Comparison of ENCODE assay signal across 18 mouse cellular contexts in the genomic region with DNA sequence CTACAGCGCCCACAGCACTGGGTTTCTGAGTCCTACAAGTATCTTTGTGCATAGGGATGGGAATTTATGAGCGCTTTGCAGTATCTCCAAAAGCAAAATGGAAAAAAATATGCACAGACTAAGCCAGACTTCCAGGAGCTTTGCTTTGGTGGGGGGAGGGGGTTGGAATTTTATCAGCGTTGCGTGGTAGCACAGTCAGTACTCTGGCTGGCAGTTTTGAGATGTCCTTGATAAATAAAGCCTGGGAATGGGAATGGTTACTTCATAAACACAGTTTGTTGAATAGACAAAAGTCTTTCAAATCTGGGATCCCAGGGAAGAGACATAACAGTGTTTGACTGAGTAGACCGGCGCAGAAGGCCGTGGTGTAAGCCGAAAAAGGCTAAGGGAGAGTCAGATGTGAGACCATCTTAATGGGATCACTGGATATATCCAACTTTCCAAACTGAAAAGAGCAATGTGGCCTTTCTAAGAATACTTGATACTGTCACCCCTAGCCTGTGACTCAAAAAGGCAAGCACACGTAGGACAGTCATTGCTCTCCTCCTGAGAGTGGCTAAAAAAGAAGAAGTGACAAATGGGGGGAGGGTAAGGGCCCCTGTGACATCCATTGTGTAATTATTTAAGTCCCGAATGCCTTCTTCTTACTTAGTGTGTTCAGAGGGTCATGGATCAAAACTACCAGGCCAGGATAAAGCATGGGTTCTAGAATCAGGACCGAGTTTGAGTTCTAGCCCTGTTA. TPM values are rescaled to one million over a fixed set of nuclear protein-coding genes. Genes with fewer than 3 reads are reported as not detected.
DNase-seq lines count a peak whose midpoint lies in the region; ATAC-seq lines count a peak whose summit lies in the region.
"Had no signal": no experiment of that assay in that cellular context is flagged by ENCODE, and none has a peak within 500 bp of the region (broad histone marks: within the 10 kb centered on the region; RNA-seq: fewer than 3 reads in every experiment).

No protein-coding gene starts in this region.

- no peak overlapping the region for H3K9ac ChIP-seq in heart, embryonic 11.5 days (ENCODE audit: low read depth, low read length)
- H3K9ac ChIP-seq in liver, embryonic 16.5 days (ENCODE audit: low read depth, low read length): no peak overlapping the region
- H3K9ac ChIP-seq in hindbrain, embryonic 16.5 days (ENCODE audit: low read depth, low read length): no peak overlapping the region
- H3K9ac ChIP-seq: forebrain, postnatal 0 days; hindbrain, embryonic 15.5 days; lung, embryonic 14.5 days; midbrain, embryonic 13.5 days; neural tube, embryonic 12.5 days had no signal

- 0 out of 2 replicates have a peak overlapping the region, but pooled peaks have one; percentile 13 for H3K27ac ChIP-seq in heart, embryonic 10.5 days
- no peak overlapping the region for H3K27ac ChIP-seq in heart, embryonic 11.5 days (ENCODE audit: low read depth, low read length)
- H3K27ac ChIP-seq in liver, embryonic 16.5 days (ENCODE audit: low read length): 0 out of 2 replicates have a peak overlapping the region, but pooled peaks have one; percentile 38
- no peak overlapping the region for H3K27ac ChIP-seq in hindbrain, embryonic 16.5 days (ENCODE audit: low read depth, low read length)
- H3K27ac ChIP-seq: hindbrain, embryonic 15.5 days; midbrain, embryonic 13.5 days; neural tube, embryonic 12.5 days had no signal

- no peak overlapping the region for H3K4me3 ChIP-seq in heart, embryonic 10.5 days
- no peak overlapping the region for H3K4me3 ChIP-seq in heart, embryonic 11.5 days (ENCODE audit: low read depth, low read length)
- no peak overlapping the region for H3K4me3 ChIP-seq in liver, embryonic 16.5 days (ENCODE audit: low read depth, low read length)
- H3K4me3 ChIP-seq in hindbrain, embryonic 16.5 days (ENCODE audit: low read length): no peak overlapping the region
- H3K4me3 ChIP-seq: hindbrain, embryonic 15.5 days; midbrain, embryonic 13.5 days; neural tube, embryonic 12.5 days had no signal

- 73% methylated on average over 11 of the region's 11 CpGs for WGBS in heart, embryonic 10.5 days
- 67% methylated on average over 11 of the region's 11 CpGs for WGBS in heart, embryonic 11.5 days (ENCODE audit: insufficient replicate concordance)
- WGBS in liver, embryonic 16.5 days (ENCODE audit: insufficient replicate concordance): 72% methylated on average over 11 of the region's 11 CpGs
- 89% methylated on average over 11 of the region's 11 CpGs for WGBS in hindbrain, embryonic 16.5 days

- H3K9me3 ChIP-seq in heart, embryonic 10.5 days: no peaks in the 10 kb centered on the region
- no peaks in the 10 kb centered on the region for H3K9me3 ChIP-seq in heart, embryonic 11.5 days (replicated peaks; ENCODE audit: control insufficient read depth, low read length)
- H3K9me3 ChIP-seq in liver, embryonic 16.5 days (replicated peaks; ENCODE audit: control insufficient read depth, low read length): no peaks in the 10 kb centered on the region
- H3K9me3 ChIP-seq in hindbrain, embryonic 16.5 days (ENCODE audit: control insufficient read depth, low read length): no peaks in the 10 kb centered on the region
- H3K9me3 ChIP-seq: hindbrain, embryonic 15.5 days; midbrain, embryonic 13.5 days; neural tube, embryonic 12.5 days had no signal

- H3K36me3 ChIP-seq in heart, embryonic 10.5 days: no peaks in the 10 kb centered on the region
- H3K36me3 ChIP-seq in heart, embryonic 11.5 days (ENCODE audit: control insufficient read depth, insufficient read depth, low read length): no peaks in the 10 kb centered on the region
- H3K36me3 ChIP-seq in liver, embryonic 16.5 days (ENCODE audit: control insufficient read depth, insufficient read depth): no peaks in the 10 kb centered on the region
- H3K36me3 ChIP-seq in hindbrain, embryonic 16.5 days (ENCODE audit: control insufficient read depth, insufficient read depth, low read length): no peaks in the 10 kb centered on the region
- H3K36me3 ChIP-seq: hindbrain, embryonic 15.5 days; midbrain, embryonic 13.5 days; neural tube, embryonic 12.5 days had no signal

- DNase-seq in heart, embryonic 10.5 days (ENCODE audit: low spot score): no peak
- peak; percentile 62 for DNase-seq in 416B (ENCODE audit: low read depth)
- DNase-seq in adrenal gland, postnatal 14 days: peak; percentile 21
- DNase-seq in retina, embryonic 14.5 days (ENCODE audit: low spot score): no peak
- no peak for DNase-seq in cerebellum, postnatal 4 days (ENCODE audit: low spot score in 2 of 2)
- DNase-seq: cerebellum, postnatal 25 days; forebrain, postnatal 0 days; gastrocnemius, postnatal 10 days; kidney, adult 8-10 months; lung, embryonic 14.5 days; right cerebral cortex, postnatal 25 days; thymus, postnatal 25 days had no signal

- peaks cover 18% of the 10 kb centered on the region for H3K4me1 ChIP-seq in heart, embryonic 10.5 days
- peaks cover 14% of the 10 kb centered on the region for H3K4me1 ChIP-seq in heart, embryonic 11.5 days (ENCODE audit: control insufficient read depth, insufficient read depth, low read length)
- H3K4me1 ChIP-seq in liver, embryonic 16.5 days (ENCODE audit: control insufficient read depth, low read depth, low read length): peaks cover 30% of the 10 kb centered on the region
- peaks cover 22% of the 10 kb centered on the region for H3K4me1 ChIP-seq in hindbrain, embryonic 16.5 days (ENCODE audit: control insufficient read depth, insufficient read depth, low read depth, low read length)

- no peak overlapping the region for H3K4me2 ChIP-seq in heart, embryonic 11.5 days
- no peak overlapping the region for H3K4me2 ChIP-seq in liver, embryonic 16.5 days (ENCODE audit: low read depth, low read length)
- no peak overlapping the region for H3K4me2 ChIP-seq in hindbrain, embryonic 16.5 days (ENCODE audit: low read length)
- H3K4me2 ChIP-seq: hindbrain, embryonic 15.5 days; lung, embryonic 14.5 days; midbrain, embryonic 13.5 days; neural tube, embryonic 12.5 days had no signal

- no peak for ATAC-seq in heart, embryonic 11.5 days (replicated peaks; ENCODE audit: insufficient number of reproducible peaks, low FRiP score, low TSS enrichment)
- no peak for ATAC-seq in liver, embryonic 16.5 days (ENCODE audit: low read depth)
- ATAC-seq in hindbrain, embryonic 16.5 days: no peak
- ATAC-seq: forebrain, postnatal 0 days; midbrain, embryonic 13.5 days had no signal

- H3K27me3 ChIP-seq in heart, embryonic 10.5 days (ENCODE audit: insufficient read depth, poor library complexity, severe bottlenecking): 0 out of 2 replicates have a peak, but pooled peaks cover 10% of the 10 kb centered on the region
- H3K27me3 ChIP-seq in heart, embryonic 11.5 days (ENCODE audit: control insufficient read depth, insufficient read depth, low read length): 0 out of 2 replicates have a peak, but pooled peaks cover 3% of the 10 kb centered on the region
- no peaks in the 10 kb centered on the region for H3K27me3 ChIP-seq in liver, embryonic 16.5 days (ENCODE audit: control insufficient read depth, insufficient read depth, low read depth, low read length)
- H3K27me3 ChIP-seq in hindbrain, embryonic 16.5 days (replicated peaks; ENCODE audit: control insufficient read depth, insufficient read depth, low read length): no peaks in the 10 kb centered on the region
- H3K27me3 ChIP-seq: hindbrain, embryonic 15.5 days; midbrain, embryonic 13.5 days; neural tube, embryonic 12.5 days had no signal

RNA-seq across cellular contexts. Expression of a gene that starts 35.5 kb away (rescaled TPM):
- polyA plus RNA-seq in heart, embryonic 10.5 days (2016; fragmentation: Nextera tagmentation; extraction: Ambion mirVana): 2.2 and 3.4 TPM in 2 replicates
- polyA plus RNA-seq in heart, embryonic 11.5 days (2014; fragmentation: Nextera tagmentation; extraction: Ambion mirVana): 6.7 and 7.1 TPM in 2 replicates
- 4.1 and 4.2 TPM in 2 replicates for total RNA-seq in adrenal gland, postnatal 14 days (2021)
- 1.5 TPM in 2 replicates for polyA plus RNA-seq in liver, embryonic 16.5 days (2015; fragmentation: Nextera tagmentation; extraction: Ambion mirVana)
- polyA plus RNA-seq in hindbrain, embryonic 16.5 days (2015; fragmentation: Nextera tagmentation; extraction: Ambion mirVana): 8.3 and 8.4 TPM in 2 replicates

Comparison
In these comparisons a context has a peak if more than half of its experiments do, and no peak if none do; other contexts are left out.
1. H3K27ac ChIP-seq: peak in heart, embryonic 10.5 days (single experiment) and liver, embryonic 16.5 days (single experiment); none in heart, embryonic 11.5 days (single experiment) and hindbrain, embryonic 16.5 days (single experiment).
2. DNase-seq: peak in 416B (single experiment) and adrenal gland, postnatal 14 days (single experiment); none in heart, embryonic 10.5 days (single experiment), retina, embryonic 14.5 days (single experiment) and cerebellum, postnatal 4 days (0 of 2).